Mouse (Mus musculus) forebrain, embryonic 15.5 days (tissue): Measurements from ENCODE around the gene Arhgap10. TPM values are rescaled to one million over a fixed set of nuclear protein-coding genes. Genes with fewer than 3 reads are reported as not detected.
A peak's percentile ranks its signal among the peaks of the same experiment; 100 is the strongest.

Source experiments
- ATAC-seq: fragments of 200-750 bp; cut with Nextera tagmentation; replicated peaks from 2 replicates; pipeline ENCODE4 v1.8.0; 2017; ENCODE audit warnings: mild to moderate bottlenecking, moderate TSS enrichment, moderate library complexity
- H3K27ac ChIP-seq: fragments of 300-500 bp; sonication (generic); replicated peaks from 2 replicates; pipeline ENCODE4 v1.5.1; 2015; ENCODE audit warnings: mild to moderate bottlenecking, inconsistent platforms
- H3K27me3 ChIP-seq: fragments of 300-500 bp; sonication (generic); 2 replicates; pipeline ENCODE4 v1.6.1; 2015; ENCODE audit warnings: inconsistent platforms
- H3K36me3 ChIP-seq: fragments of 300-500 bp; sonication (generic); 2 replicates; pipeline ENCODE4 v1.6.1; 2015; ENCODE audit warnings: mild to moderate bottlenecking, inconsistent platforms
- H3K4me1 ChIP-seq: fragments of 300-500 bp; sonication (generic); 2 replicates; pipeline ENCODE4 v1.6.1; 2015; ENCODE audit warnings: inconsistent platforms
- H3K4me2 ChIP-seq: fragments of 300-500 bp; sonication (generic); replicated peaks from 2 replicates; pipeline ENCODE4 v1.6.1; 2015; ENCODE audit warnings: mild to moderate bottlenecking, inconsistent platforms
- H3K4me3 ChIP-seq: fragments of 300-500 bp; sonication (generic); 2 replicates; pipeline ENCODE4 v1.5.1; 2015; ENCODE audit warnings: mild to moderate bottlenecking, inconsistent platforms
- H3K9ac ChIP-seq: fragments of 300-500 bp; sonication (generic); replicated peaks from 2 replicates; pipeline ENCODE4 v1.6.1; 2015; ENCODE audit warnings: mild to moderate bottlenecking, inconsistent platforms
- H3K9me3 ChIP-seq: fragments of 300-500 bp; sonication (generic); 2 replicates; pipeline ENCODE4 v1.6.1; 2016; ENCODE audit warnings: inconsistent platforms
- WGBS: fragments of 180-500 bp; shearing (Covaris S2); methylation state at CpG from one replicate; pipeline ENCODE4 v1.1.7; 2015; ENCODE audit warnings: mixed read lengths; 5-methylcytosine and 5-hydroxymethylcytosine counted together
- polyA plus RNA-seq: library from polyadenylated mRNA; unstranded; fragments of >200 nt; fragmentation: Nextera tagmentation; extraction: Ambion mirVana; gene quantifications from 2 replicates; pipeline ENCODE4 v1.2.1, GENCODE M21; 2015

The Arhgap10 gene
- polyA plus RNA-seq, result 3.8 and 4.2 TPM in 2 replicates

- Histone ChIP-seq H3K36me3 (no peaks in the 10 kb centered on the region), H3K4me1 (peaks cover 12% of the 10 kb centered on the region), H3K4me3 (peak within 1 kb of the TSS; percentile 82), H3K9ac (peak within 1 kb of the TSS; percentile 69), H3K9me3 (no peaks in the 10 kb centered on the region), H3K4me2 (peak within 1 kb of the TSS; percentile 98), H3K27ac (peak within 1 kb of the TSS; percentile 42), H3K27me3 (peaks cover 7% of the 10 kb centered on the region)
- peak; percentile 92 for ATAC-seq
- under 1% methylated on average over 50 of the region's 95 CpGs for WGBS
Observed at GRCm38 (mm10) chr8:77517301-77518200, at the start of gene Arhgap10. TSS of gene Arhgap10 (minus strand) at chr8:77517953.

GRCm38 (mm10) chr8:77561441-77561840 lies 43.7 kb upstream of the Arhgap10 start:
- Histone ChIP-seq H3K4me3 (no peak overlapping the region), H3K27ac (no peak overlapping the region), H3K9me3 (no peaks in the 10 kb centered on the region), H3K4me1 (no peaks in the 10 kb centered on the region), H3K9ac (no peak overlapping the region), H3K27me3 (no peaks in the 10 kb centered on the region), H3K4me2 (no peak overlapping the region), H3K36me3 (peaks cover 59% of the 10 kb centered on the region)
- WGBS, result 93% methylated on average over 3 of the region's 3 CpGs
- ATAC-seq, result no peak

- Histone ChIP-seq H3K27me3 (no peaks in the 10 kb centered on the region), H3K4me1 (peaks cover 20% of the 10 kb centered on the region), H3K27ac (no peak overlapping the region), H3K9me3 (no peaks in the 10 kb centered on the region), H3K9ac (no peak overlapping the region), H3K36me3 (peaks cover 35% of the 10 kb centered on the region), H3K4me2 (no peak overlapping the region), H3K4me3 (no peak overlapping the region)
- ATAC-seq, result no peak
- WGBS, result over 99% methylated on average over 3 of the region's 3 CpGs
Observed at GRCm38 (mm10) chr8:77552491-77552890, 34.7 kb upstream of the Arhgap10 start.

GRCm38 (mm10) chr8:77549881-77550580 lies 32.3 kb upstream of the Arhgap10 start:
- ATAC-seq, result no peak
- Histone ChIP-seq H3K36me3 (peaks cover 21% of the 10 kb centered on the region), H3K9ac (peak overlapping the region; percentile 93), H3K27ac (no peak overlapping the region), H3K27me3 (no peaks in the 10 kb centered on the region), H3K4me2 (peak overlapping the region; percentile 49), H3K4me3 (peak overlapping the region; percentile 74), H3K9me3 (no peaks in the 10 kb centered on the region), H3K4me1 (peaks cover 20% of the 10 kb centered on the region)
- whole genome bisulfite sequencing, result 24% methylated on average over 7 of the region's 7 CpGs

DNA sequence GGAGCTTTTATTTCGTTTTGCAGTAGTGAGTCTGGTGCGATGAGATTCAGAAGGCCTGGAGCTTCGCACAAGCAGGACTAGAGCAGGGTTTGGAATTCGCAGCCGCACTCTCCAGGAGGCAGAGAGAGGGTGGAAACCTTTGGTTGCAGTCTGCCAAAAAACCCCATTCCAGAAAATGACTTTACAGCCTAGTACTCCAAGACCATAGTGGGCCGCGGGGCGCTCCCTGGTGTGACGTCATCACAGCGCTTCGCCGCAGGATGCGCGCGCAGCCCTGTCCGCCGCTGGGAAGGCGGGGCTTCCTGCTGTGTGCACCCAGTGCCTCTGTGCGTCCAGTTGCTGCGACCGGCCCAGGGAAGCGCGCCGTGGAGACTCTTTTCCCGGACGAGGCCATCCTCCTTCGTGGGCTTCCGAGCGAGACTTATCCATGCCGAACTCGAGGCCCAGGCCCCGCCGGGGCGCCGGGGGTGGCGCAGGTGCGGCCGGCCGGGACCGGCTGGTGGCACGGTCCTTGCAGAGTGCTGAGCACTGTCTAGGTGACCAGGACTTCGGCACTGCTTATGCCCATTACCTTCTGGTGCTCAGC lies 31.5 kb upstream of the Arhgap10 start, which contains the start of gene Prmt9:
TSS of gene Prmt9 (plus strand) at position 277 of the 586 bp plus-strand sequence.
- no peaks in the 10 kb centered on the region for H3K27me3 ChIP-seq
- 3% methylated on average over 42 of the region's 42 CpGs for WGBS
- H3K36me3 ChIP-seq, result peaks cover 21% of the 10 kb centered on the region
- no peaks in the 10 kb centered on the region for H3K9me3 ChIP-seq
- peak within 1 kb of the TSS; percentile 93 for H3K9ac ChIP-seq
- H3K4me2 ChIP-seq, result peak within 1 kb of the TSS; percentile 49
- peak; percentile 96 for ATAC-seq
- H3K4me3 ChIP-seq, result peak within 1 kb of the TSS; percentile 74
- peaks cover 20% of the 10 kb centered on the region for H3K4me1 ChIP-seq
- peak within 1 kb of the TSS; percentile 81 for H3K27ac ChIP-seq

DNA sequence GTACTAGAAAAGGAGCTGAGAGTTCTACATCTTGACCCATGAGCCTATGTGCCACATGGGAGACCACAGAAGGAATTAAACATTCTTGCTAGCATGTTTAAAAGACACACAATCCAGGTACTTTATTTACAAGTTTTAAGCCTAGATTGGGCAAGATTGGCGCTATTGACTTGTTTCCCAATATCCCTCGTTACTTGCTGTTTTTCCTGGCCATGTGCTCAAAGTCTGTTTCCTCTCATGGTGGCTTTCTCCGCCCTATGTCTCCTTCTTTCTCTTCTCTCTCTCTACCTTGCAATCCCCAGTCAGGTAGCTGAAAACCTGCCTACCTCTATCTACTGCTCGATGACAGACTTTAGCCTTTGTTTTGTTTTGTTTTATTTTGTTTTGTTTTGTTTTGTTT lies 27.9 kb upstream of the Arhgap10 start:
- Histone ChIP-seq H3K9ac (no peak overlapping the region), H3K27ac (no peak overlapping the region), H3K4me2 (no peak overlapping the region), H3K36me3 (no peaks in the 10 kb centered on the region), H3K4me3 (no peak overlapping the region), H3K27me3 (no peaks in the 10 kb centered on the region), H3K4me1 (peaks cover 13% of the 10 kb centered on the region), H3K9me3 (no peaks in the 10 kb centered on the region)
- WGBS, result 93% methylated on average over 4 of the region's 4 CpGs
- no peak for ATAC-seq

GRCm38 (mm10) chr8:77544428-77544827 lies 26.7 kb upstream of the Arhgap10 start:
- WGBS, result 70% methylated on average over 3 of the region's 3 CpGs

DNA sequence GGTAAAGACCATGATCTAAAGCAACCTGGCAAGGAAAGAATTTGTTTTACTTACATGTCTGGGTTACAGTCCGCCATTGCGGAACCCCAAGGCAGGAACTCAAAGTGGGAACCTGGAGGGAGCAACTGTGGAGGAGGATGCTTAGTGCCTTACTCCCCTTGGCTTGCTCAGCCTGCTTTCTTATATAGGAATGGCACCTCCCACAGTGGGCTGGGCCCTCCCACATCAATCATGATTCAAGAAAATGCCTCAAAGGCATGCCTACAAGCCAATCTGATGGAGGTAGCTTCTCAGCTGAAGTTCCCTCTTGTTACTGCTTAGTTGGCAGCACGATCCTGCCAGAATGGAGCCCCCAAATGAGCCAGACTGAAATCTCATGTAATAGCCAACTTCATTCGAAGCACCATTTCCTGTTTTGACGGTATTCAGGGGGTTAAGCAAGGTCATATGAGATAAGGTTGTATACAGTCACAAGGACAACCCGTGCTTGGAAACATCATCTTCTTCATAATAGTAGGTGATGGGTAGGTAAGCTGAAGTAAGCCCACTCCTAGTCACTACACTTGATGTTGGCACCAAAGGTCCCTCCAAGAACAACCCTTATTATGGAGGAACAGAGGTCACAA lies 25.5 kb upstream of the Arhgap10 start:
- no peaks in the 10 kb centered on the region for H3K27me3 ChIP-seq
- no peaks in the 10 kb centered on the region for H3K36me3 ChIP-seq
- H3K4me1 ChIP-seq, result no peaks in the 10 kb centered on the region
- H3K4me3 ChIP-seq, result no peak overlapping the region
- WGBS, result 92% methylated on average over 6 of the region's 6 CpGs
- no peak overlapping the region for H3K27ac ChIP-seq
- H3K9ac ChIP-seq, result no peak overlapping the region
- ATAC-seq, result no peak
- no peaks in the 10 kb centered on the region for H3K9me3 ChIP-seq
- no peak overlapping the region for H3K4me2 ChIP-seq

More at GRCm38 (mm10) chr8:77544428-77544827, 26.7 kb upstream of the Arhgap10 start:
- no peak overlapping the region for H3K4me2 ChIP-seq
- no peak overlapping the region for H3K9ac ChIP-seq
- no peak for ATAC-seq
- no peaks in the 10 kb centered on the region for H3K27me3 ChIP-seq
- no peak overlapping the region for H3K4me3 ChIP-seq
- H3K9me3 ChIP-seq, result no peaks in the 10 kb centered on the region
- peaks cover 5% of the 10 kb centered on the region for H3K4me1 ChIP-seq
- no peak overlapping the region for H3K27ac ChIP-seq
- H3K36me3 ChIP-seq, result no peaks in the 10 kb centered on the region

DNA sequence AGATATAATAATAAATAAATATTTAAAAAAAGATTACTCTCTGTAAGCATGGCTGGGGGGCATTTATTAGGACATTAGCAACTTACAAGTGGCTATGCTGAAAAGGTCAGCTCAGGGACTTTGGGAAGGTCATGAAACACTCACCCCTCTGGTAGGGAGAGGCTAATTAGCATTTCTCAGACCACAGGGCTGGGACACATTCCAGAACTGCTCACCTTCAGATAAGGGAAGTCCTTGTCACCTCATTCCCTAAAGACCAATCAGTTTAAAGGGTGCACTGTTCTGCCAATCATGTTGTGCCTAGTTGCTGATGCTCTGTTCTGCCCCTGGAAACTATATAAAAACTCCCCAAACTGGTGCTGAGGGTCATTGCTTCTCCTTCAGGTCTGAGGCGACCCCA lies 20.5 kb upstream of the Arhgap10 start:
- H3K4me2 ChIP-seq, result no peak overlapping the region
- no peak overlapping the region for H3K9ac ChIP-seq
- no peaks in the 10 kb centered on the region for H3K9me3 ChIP-seq
- WGBS, result 95% methylated on average over 1 of the region's 1 CpGs
- H3K27ac ChIP-seq, result no peak overlapping the region
- no peak overlapping the region for H3K4me3 ChIP-seq
- no peaks in the 10 kb centered on the region for H3K4me1 ChIP-seq
- no peaks in the 10 kb centered on the region for H3K27me3 ChIP-seq
- no peak for ATAC-seq
- H3K36me3 ChIP-seq, result no peaks in the 10 kb centered on the region

DNA sequence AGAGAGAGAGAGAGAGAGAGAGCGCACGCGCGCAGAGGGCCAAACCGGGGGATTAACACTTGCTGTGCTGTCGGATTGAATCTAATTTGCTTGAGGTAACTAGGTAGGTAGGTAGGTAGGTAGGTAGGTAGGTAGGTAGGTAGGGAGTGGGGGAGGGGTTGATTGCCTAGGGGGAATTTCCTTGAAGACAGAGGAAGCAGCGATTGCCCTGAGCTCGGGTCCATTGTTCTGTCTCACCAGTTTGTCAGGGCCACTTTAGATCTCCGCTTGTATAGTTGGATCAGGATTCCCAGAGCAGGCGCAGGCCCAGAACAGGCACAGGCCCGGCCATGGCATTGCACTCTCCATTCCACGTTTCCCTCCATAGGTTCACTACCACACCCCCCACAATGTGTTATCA lies 19.1 kb upstream of the Arhgap10 start:
- Histone ChIP-seq H3K9me3 (no peaks in the 10 kb centered on the region), H3K27me3 (no peaks in the 10 kb centered on the region), H3K4me3 (no peak overlapping the region), H3K36me3 (no peaks in the 10 kb centered on the region), H3K27ac (no peak overlapping the region), H3K4me1 (no peaks in the 10 kb centered on the region), H3K9ac (no peak overlapping the region), H3K4me2 (no peak overlapping the region)
- 81% methylated on average over 12 of the region's 12 CpGs for WGBS
- no peak for ATAC-seq

DNA sequence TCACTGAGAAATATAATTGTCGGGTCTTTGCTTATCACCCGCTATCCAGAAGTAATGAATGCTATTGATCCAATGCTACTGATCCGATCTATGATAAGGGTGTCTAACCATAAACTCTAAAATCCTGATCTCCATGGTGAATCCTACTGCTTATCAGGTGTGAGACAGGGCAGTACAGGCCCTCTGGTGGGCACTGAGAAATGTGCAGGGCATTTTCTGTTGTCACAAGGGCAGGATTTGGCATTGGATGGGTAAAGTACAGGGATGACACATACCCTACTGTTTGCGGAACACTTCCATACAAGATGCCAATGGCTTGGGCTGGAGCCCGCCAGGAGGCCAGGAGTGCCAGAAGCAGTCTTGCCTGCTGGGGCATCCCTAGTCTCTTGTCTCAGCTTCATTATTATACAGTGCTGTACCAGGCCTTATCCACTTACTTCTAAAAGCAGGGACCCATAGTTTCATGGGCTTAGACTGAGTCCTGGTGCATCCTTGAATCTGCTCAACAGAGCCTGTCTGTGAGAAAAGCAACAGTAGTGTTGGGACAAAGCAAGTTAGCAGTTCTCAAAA lies 17.4 kb upstream of the Arhgap10 start:
- peak; percentile 64 for ATAC-seq
- no peaks in the 10 kb centered on the region for H3K36me3 ChIP-seq

More for the DNA sequence above, 17.4 kb upstream of the Arhgap10 start:
- H3K27me3 ChIP-seq, result no peaks in the 10 kb centered on the region
- no peak overlapping the region for H3K4me2 ChIP-seq
- no peaks in the 10 kb centered on the region for H3K9me3 ChIP-seq
- WGBS, result 85% methylated on average over 5 of the region's 5 CpGs
- H3K27ac ChIP-seq, result no peak overlapping the region
- no peak overlapping the region for H3K4me3 ChIP-seq
- H3K9ac ChIP-seq, result no peak overlapping the region
- no peaks in the 10 kb centered on the region for H3K4me1 ChIP-seq
